Mouse (Mus musculus): ENCODE measurements around the gene Ccnt1. TPM values are rescaled to one million over a fixed set of nuclear protein-coding genes. Genes with fewer than 3 reads are reported as not detected.

Ccnt1 gene
- polyA plus RNA-seq, 1 experiment = 13.4 TPM

- TF ChIP-seq MYOD1 (IDR thresholded peaks at IDR 0.05; ENCODE audit: control insufficient read depth, insufficient read length, low read depth) (no peak), CEBPB (IDR thresholded peaks at IDR 0.05; ENCODE audit: low read depth) (no peak), USF1 (IDR thresholded peaks at IDR 0.05; ENCODE audit: low read depth) (no peak), CTCF (IDR thresholded peaks at IDR 0.05; ENCODE audit: control insufficient read depth, insufficient read depth, insufficient read length) (no peak), MYOG (IDR thresholded peaks at IDR 0.05; ENCODE audit: control insufficient read depth, extremely low read depth, insufficient read length) (no peak), FOSL1 (IDR thresholded peaks at IDR 0.05; ENCODE audit: insufficient read depth, low read length, poor library complexity, severe bottlenecking) (no peak), MAX (IDR thresholded peaks at IDR 0.05) (no peak)
Observed at GRCm38 (mm10) chr15:98511386-98511928, 59.3 kb downstream of the Ccnt1 start.

GRCm38 (mm10) chr15:98510438-98511385 is 60.0 kb downstream of the Ccnt1 start:
- H3K36me3 ChIP-seq (ENCODE audit: control insufficient read depth, insufficient read depth) = peaks cover under 1% of the 10 kb centered on the region
- H3K4me3 ChIP-seq (ENCODE audit: insufficient read depth, poor library complexity, severe bottlenecking) = no peak overlapping the region
- H3ac ChIP-seq (ENCODE audit: control insufficient read depth, insufficient read length, low read depth) = no peak overlapping the region
- H3K27me3 ChIP-seq (ENCODE audit: control insufficient read depth, insufficient read depth, insufficient read length) = no peaks in the 10 kb centered on the region
- H3K79me2 ChIP-seq (ENCODE audit: control insufficient read depth, insufficient read depth) = no peaks in the 10 kb centered on the region
- TF ChIP-seq CTCF (IDR thresholded peaks at IDR 0.05; ENCODE audit: control insufficient read depth, insufficient read depth, insufficient read length) (peak; percentile 84), MYOG (IDR thresholded peaks at IDR 0.05; ENCODE audit: control insufficient read depth, extremely low read depth, insufficient read length) (no peak)
- no peaks in the 10 kb centered on the region for H3K79me3 ChIP-seq (ENCODE audit: low read depth)

More at GRCm38 (mm10) chr15:98511386-98511928, 59.3 kb downstream of the Ccnt1 start:
- Histone ChIP-seq H3K79me3 (ENCODE audit: low read depth) (no peaks in the 10 kb centered on the region), H3K79me2 (ENCODE audit: control insufficient read depth, insufficient read depth) (no peaks in the 10 kb centered on the region), H3K36me3 (ENCODE audit: control insufficient read depth, insufficient read depth) (peaks cover 8% of the 10 kb centered on the region), H3ac (ENCODE audit: control insufficient read depth, insufficient read length, low read depth) (no peak overlapping the region), H3K4me3 (ENCODE audit: insufficient read depth, poor library complexity, severe bottlenecking) (no peak overlapping the region), H3K27me3 (ENCODE audit: control insufficient read depth, insufficient read depth, insufficient read length) (no peaks in the 10 kb centered on the region)

- no peaks in the 10 kb centered on the region for H3K27me3 ChIP-seq (ENCODE audit: control insufficient read depth, insufficient read depth, insufficient read length)
- no peaks in the 10 kb centered on the region for H3K79me3 ChIP-seq (ENCODE audit: low read depth)
- no peak overlapping the region for H3ac ChIP-seq (ENCODE audit: control insufficient read depth, insufficient read length, low read depth)
- H3K36me3 ChIP-seq (ENCODE audit: control insufficient read depth, insufficient read depth) = no peaks in the 10 kb centered on the region
- no peak overlapping the region for H3K4me3 ChIP-seq (ENCODE audit: insufficient read depth, poor library complexity, severe bottlenecking)
- H3K79me2 ChIP-seq (ENCODE audit: control insufficient read depth, insufficient read depth) = no peaks in the 10 kb centered on the region
- no peak for TF ChIP-seq MYOD1 (IDR thresholded peaks at IDR 0.05; ENCODE audit: control insufficient read depth, insufficient read length, low read depth)
- TF ChIP-seq USF1 (IDR thresholded peaks at IDR 0.05; ENCODE audit: low read depth) = peak; percentile 5
Observed at GRCm38 (mm10) chr15:98509387-98509786, 61.3 kb downstream of the Ccnt1 start.

- H3ac ChIP-seq (ENCODE audit: control insufficient read depth, insufficient read length, low read depth) = no peak overlapping the region
- H3K27me3 ChIP-seq (ENCODE audit: control insufficient read depth, insufficient read depth, insufficient read length) = no peaks in the 10 kb centered on the region
- TF ChIP-seq USF1 (IDR thresholded peaks at IDR 0.05; ENCODE audit: low read depth) = no peak
- no peak for TF ChIP-seq CEBPB (IDR thresholded peaks at IDR 0.05; ENCODE audit: low read depth)
- TF ChIP-seq CTCF (IDR thresholded peaks at IDR 0.05; ENCODE audit: control insufficient read depth, insufficient read depth, insufficient read length) = no peak
- no peak for TF ChIP-seq MYOD1 (IDR thresholded peaks at IDR 0.05; ENCODE audit: control insufficient read depth, insufficient read length, low read depth)
- TF ChIP-seq FOSL1 (IDR thresholded peaks at IDR 0.05; ENCODE audit: insufficient read depth, low read length, poor library complexity, severe bottlenecking) = no peak
- TF ChIP-seq MAX (IDR thresholded peaks at IDR 0.05) = no peak
- no peak for TF ChIP-seq MYOG (IDR thresholded peaks at IDR 0.05; ENCODE audit: control insufficient read depth, extremely low read depth, insufficient read length)
- no peak overlapping the region for H3K4me3 ChIP-seq (ENCODE audit: insufficient read depth, poor library complexity, severe bottlenecking)
- no peaks in the 10 kb centered on the region for H3K79me3 ChIP-seq (ENCODE audit: low read depth)
- no peaks in the 10 kb centered on the region for H3K79me2 ChIP-seq (ENCODE audit: control insufficient read depth, insufficient read depth)
- no peaks in the 10 kb centered on the region for H3K36me3 ChIP-seq (ENCODE audit: control insufficient read depth, insufficient read depth)
Observed at GRCm38 (mm10) chr15:98507321-98507720, 63.4 kb downstream of the Ccnt1 start.

- no peaks in the 10 kb centered on the region for H3K79me3 ChIP-seq (ENCODE audit: low read depth)
- H3K36me3 ChIP-seq (ENCODE audit: control insufficient read depth, insufficient read depth) = no peaks in the 10 kb centered on the region
- H3K4me3 ChIP-seq (ENCODE audit: insufficient read depth, poor library complexity, severe bottlenecking) = no peak overlapping the region
- no peaks in the 10 kb centered on the region for H3K27me3 ChIP-seq (ENCODE audit: control insufficient read depth, insufficient read depth, insufficient read length)
- H3K79me2 ChIP-seq (ENCODE audit: control insufficient read depth, insufficient read depth) = no peaks in the 10 kb centered on the region
- TF ChIP-seq USF1 (IDR thresholded peaks at IDR 0.05; ENCODE audit: low read depth) = no peak
- TF ChIP-seq CTCF (IDR thresholded peaks at IDR 0.05; ENCODE audit: control insufficient read depth, insufficient read depth, insufficient read length) = no peak
- TF ChIP-seq FOSL1 (IDR thresholded peaks at IDR 0.05; ENCODE audit: insufficient read depth, low read length, poor library complexity, severe bottlenecking) = no peak
- no peak for TF ChIP-seq MYOD1 (IDR thresholded peaks at IDR 0.05; ENCODE audit: control insufficient read depth, insufficient read length, low read depth)
- TF ChIP-seq CEBPB (IDR thresholded peaks at IDR 0.05; ENCODE audit: low read depth) = no peak
- no peak for TF ChIP-seq MAX (IDR thresholded peaks at IDR 0.05)
- no peak for TF ChIP-seq MYOG (IDR thresholded peaks at IDR 0.05; ENCODE audit: control insufficient read depth, extremely low read depth, insufficient read length)
- H3ac ChIP-seq (ENCODE audit: control insufficient read depth, insufficient read length, low read depth) = no peak overlapping the region
Observed at GRCm38 (mm10) chr15:98506253-98506957, 64.3 kb downstream of the Ccnt1 start.
